Mouse (Mus musculus) heart, adult 8-10 months (tissue): ENCODE measurements around the gene H2al1c. TPM values are rescaled to one million over a fixed set of nuclear protein-coding genes. Genes with fewer than 3 reads are reported as not detected.
"Not testable (repeated sequence)": the region's sequence is repeated elsewhere in the genome, so short reads cannot be mapped to it uniquely, and the experiment has no call there.

Experiments
- DNase-seq: peaks from one replicate; pipeline ENCODE4 v3.0.0; 2022; ENCODE audit warnings: low spot score
- total RNA-seq, 4 experiments: library from RNA; stranded (reverse); gene quantifications; 2 replicates each; pipeline ENCODE4 v1.2.4; 2022

The H2al1c gene
- total RNA-seq = not detected

GRCm38 (mm10) chrX:11305355-11305754 is at the start of gene H2al1c:
Gene H2al1c, plus strand, starts transcription at chrX:11305655.
- not testable (repeated sequence) for DNase-seq

DNA sequence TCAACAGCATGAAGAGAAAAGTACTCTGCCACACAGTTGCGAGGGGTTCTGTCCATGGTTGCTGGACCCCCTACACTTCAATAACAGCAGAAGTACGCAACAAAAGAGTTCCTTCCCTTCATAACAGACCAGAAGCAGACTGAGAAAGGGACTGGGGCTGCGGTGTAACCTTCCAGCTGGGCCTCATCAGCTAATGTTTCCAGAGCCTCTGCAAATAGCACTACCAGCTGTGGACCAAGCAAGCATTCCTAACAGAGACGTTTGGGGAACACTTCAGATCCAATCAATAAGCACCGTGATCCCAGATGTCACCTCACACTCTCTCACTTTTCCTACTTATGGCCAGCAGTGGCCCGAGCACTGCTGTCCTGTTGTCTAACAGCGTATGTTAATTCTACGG is 40.5 kb upstream of the H2al1c start:
- DNase-seq = no peak

GRCm38 (mm10) chrX:11267791-11268190 is 37.7 kb upstream of the H2al1c start:
- DNase-seq = peak; percentile 29

GRCm38 (mm10) chrX:11269074-11269473 is 36.4 kb upstream of the H2al1c start:
- DNase-seq = no peak

GRCm38 (mm10) chrX:11273190-11273589 is 32.3 kb upstream of the H2al1c start:
- no peak for DNase-seq

DNA sequence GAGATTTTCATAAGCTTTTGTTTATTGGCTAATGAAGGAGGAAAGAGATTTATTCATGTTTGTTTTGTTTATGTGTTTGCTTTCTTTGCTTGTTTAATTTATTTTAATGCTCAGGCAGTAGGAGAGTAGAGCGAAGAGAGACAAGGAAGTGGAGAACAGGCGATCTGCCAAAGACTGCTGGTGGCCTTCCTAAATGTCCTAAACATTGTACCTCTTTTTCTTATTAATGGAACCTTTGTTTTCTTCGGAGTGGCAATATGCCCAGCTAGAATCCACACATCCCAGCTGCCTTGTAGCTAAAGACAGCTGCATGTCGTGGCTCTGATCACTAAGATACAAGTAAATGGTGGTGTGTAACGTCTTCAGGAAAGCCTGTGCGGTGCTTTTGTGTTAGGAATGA is 28.4 kb upstream of the H2al1c start:
- DNase-seq = no peak

GRCm38 (mm10) chrX:11280741-11281140 is 24.7 kb upstream of the H2al1c start:
- no peak for DNase-seq

DNA sequence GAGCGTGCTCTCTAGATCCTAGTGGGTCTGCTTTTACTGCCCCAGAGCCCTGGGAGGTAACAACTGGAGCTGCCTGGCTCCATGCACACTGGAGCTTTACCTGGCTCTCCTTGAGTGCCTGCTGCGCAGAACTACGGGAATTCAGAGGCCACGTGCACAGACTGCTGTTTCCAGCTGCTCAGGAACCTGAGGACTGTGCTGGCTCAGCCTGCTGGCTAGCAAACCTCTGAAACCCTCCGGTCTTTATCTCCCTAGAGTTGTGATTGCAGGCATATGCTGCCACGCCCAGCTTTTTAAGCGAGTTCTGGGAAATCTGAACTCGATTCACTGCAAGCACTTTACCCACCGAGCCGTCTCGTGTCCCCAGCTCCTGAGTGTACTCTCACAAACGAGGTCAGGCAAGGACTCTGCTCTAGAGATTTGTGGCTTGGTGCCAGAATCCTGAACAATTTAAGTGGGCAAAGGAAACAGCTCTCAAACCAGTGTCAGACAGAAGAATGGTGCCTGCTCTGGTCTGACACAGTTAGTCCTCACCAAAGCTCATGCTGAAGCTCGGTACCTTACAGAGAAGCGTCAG is 17.1 kb upstream of the H2al1c start:
- DNase-seq = peak; percentile 7

DNA sequence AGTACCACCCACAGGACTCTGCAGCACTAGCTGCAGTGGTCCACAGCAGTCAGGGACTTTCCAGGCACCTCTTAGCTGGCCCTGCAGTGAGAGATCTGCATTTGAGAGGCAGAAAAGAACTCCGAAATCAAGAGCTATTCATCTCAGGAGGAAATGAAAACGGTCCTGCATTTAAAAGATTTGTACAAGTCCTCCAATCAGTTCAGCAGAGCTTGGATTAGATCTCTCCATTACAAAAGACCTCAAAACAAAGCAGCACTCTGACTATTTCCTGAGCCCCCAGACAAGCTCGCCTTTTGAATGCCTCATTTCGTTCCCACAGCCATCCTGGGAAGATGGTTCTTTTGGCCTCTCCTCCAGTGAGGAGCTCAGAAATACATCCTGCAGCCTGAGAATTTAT is 16.2 kb upstream of the H2al1c start:
- no peak for DNase-seq

DNA sequence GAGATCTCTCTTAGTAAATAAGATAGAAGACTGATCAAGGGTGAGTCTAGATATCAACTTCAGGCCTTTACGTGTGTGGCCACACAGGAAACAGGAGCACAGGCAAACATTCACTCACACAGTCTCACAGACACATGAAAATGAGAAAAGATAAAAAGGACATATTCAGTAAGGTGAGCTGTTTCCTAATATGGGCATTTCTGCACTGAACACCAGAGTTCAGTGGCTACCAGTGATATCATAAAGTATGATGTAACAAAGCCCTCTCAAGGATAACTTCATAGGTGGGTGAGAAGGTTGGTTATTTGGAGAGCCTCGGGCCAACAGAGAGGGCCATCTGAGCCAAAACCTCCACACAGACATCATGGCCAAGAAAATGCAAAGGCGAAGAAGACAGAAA is 6.5 kb upstream of the H2al1c start, which contains the start of gene H2al1a:
H2al1a (plus strand) TSS at position 301 of the 400 bp plus-strand sequence.
- DNase-seq = not testable (repeated sequence)

DNA sequence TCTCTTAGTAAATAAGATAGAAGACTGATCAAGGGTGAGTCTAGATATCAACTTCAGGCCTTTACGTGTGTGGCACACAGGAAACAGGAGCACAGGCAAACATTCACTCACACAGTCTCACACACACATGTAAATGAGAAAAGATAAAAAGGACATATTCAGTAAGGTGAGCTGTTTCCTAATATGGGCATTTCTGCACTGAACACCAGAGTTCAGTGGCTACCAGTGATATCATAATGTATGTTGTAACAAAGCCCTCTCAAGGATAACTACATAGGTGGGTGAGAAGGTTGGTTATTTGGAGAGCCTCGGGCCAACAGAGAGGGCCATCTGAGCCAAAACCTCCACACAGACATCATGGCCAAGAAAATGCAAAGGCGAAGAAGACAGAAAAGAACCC is 3.3 kb upstream of the H2al1c start, which contains the start of gene H2al1b:
H2al1b (plus strand) TSS at position 301 of the 400 bp plus-strand sequence.
- not testable (repeated sequence) for DNase-seq

- not testable (repeated sequence) for DNase-seq
These were observed 3.1 kb downstream of the H2al1c start, which contains the start of gene H2al1d for GRCm38 (mm10) chrX:11308524-11308923. Gene H2al1d, plus strand, starts transcription at chrX:11308824.

- not testable (repeated sequence) for DNase-seq
These were observed 6.2 kb downstream of the H2al1c start, which contains the start of gene H2al1e for GRCm38 (mm10) chrX:11311634-11312033. Gene H2al1e, plus strand, starts transcription at chrX:11311934.

DNA sequence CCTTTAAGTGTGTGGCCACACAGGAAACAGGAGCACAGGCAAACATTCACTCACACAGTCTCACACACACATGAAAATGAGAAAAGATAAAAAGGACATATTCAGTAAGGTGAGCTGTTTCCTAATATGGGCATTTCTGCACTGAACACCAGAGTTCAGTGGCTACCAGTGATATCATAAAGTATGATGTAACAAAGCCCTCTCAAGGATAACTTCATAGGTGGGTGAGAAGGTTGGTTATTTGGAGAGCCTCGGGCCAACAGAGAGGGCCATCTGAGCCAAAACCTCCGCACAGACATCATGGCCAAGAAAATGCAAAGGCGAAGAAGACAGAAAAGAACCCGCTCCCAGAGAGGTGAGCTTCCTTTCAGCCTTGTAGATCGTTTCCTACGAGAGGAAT is 9.4 kb downstream of the H2al1c start, which contains the start of gene H2al1f:
H2al1f (plus strand) TSS at position 301 of the 400 bp plus-strand sequence.
- not testable (repeated sequence) for DNase-seq

DNA sequence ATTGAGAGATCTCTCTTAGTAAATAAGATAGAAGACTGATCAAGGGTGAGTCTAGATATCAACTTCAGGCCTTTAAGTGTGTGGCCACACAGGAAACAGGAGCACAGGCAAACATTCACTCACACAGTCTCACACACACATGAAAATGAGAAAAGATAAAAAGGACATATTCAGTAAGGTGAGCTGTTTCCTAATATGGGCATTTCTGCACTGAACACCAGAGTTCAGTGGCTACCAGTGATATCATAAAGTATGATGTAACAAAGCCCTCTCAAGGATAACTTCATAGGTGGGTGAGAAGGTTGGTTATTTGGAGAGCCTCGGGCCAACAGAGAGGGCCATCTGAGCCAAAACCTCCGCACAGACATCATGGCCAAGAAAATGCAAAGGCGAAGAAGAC is 12.5 kb downstream of the H2al1c start, which contains the start of gene H2al1g:
H2al1g (plus strand) TSS at position 301 of the 400 bp plus-strand sequence.
- DNase-seq = not testable (repeated sequence)

- not testable (repeated sequence) for DNase-seq
These were observed 15.7 kb downstream of the H2al1c start, which contains the start of gene H2al1h for GRCm38 (mm10) chrX:11321192-11321591. Gene H2al1h, plus strand, starts transcription at chrX:11321492.

DNA sequence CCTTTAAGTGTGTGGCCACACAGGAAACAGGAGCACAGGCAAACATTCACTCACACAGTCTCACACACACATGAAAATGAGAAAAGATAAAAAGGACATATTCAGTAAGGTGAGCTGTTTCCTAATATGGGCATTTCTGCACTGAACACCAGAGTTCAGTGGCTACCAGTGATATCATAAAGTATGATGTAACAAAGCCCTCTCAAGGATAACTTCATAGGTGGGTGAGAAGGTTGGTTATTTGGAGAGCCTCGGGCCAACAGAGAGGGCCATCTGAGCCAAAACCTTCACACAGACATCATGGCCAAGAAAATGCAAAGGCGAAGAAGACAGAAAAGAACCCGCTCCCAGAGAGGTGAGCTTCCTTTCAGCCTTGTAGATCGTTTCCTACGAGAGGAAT is 18.9 kb downstream of the H2al1c start, which contains the start of gene H2al1i:
H2al1i (plus strand) TSS at position 301 of the 400 bp plus-strand sequence.
- DNase-seq = not testable (repeated sequence)

DNA sequence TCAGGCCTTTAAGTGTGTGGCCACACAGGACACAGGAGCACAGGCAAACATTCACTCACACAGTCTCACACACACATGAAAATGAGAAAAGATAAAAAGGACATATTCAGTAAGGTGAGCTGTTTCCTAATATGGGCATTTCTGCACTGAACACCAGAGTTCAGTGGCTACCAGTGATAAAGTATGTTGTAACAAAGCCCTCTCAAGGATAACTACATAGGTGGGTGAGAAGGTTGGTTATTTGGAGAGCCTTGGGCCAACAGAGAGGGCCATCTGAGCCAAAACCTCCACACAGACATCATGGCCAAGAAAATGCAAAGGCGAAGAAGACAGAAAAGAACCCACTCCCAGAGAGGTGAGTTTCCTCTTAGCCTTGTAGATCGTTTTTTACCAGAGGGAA is 22.1 kb downstream of the H2al1c start, which contains the start of gene H2al1j:
H2al1j (plus strand) TSS at position 301 of the 400 bp plus-strand sequence.
- not testable (repeated sequence) for DNase-seq

GRCm38 (mm10) chrX:11345762-11346161 is 40.3 kb downstream of the H2al1c start:
- no peak for DNase-seq

DNA sequence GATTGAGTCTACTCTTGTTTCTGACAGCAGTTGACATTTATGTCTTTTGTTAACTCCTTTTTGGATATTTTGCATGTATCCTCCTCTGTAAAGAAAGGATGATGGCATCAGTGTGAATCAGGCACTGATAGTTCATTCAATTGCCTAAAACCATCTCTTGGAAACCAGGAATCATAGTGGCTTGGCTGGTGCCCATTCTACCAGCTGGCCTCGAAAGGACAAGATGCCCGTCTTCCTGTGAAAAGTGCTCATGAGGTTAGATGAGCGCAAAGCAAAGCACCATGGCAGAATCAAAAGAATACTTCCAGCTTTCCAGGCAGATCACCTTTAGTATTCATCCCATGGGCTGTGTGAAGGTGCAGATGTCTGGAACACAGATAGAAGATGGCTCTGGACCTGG is 41.3 kb downstream of the H2al1c start:
- DNase-seq = no peak
